Mouse (Mus musculus): ENCODE measurements around the gene Unc13b.

DNA sequence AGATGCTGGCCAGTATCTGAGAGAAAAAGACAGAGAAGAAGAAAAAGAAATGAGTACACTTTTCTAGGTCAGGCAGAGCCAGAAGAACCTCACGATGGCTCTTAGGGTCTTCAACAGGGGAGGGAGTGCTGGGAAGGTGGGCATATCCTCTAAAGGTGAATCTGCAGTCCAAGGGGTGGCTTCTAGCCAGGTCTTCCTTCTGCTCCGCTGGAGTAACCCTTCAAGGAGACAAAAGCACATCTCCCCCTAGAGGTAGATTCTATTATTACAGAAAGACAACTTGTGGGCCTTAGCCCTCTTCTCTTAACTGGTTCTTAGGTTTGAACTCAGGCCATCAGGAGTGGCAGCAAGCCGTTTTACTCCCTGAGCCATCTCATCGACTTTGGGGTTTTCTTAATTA, 6.1 kb upstream of the Unc13b start:
- TF ChIP-seq CTCF (IDR thresholded peaks at IDR 0.05; ENCODE audit: borderline replicate concordance, insufficient read depth, low read depth, low read length) (peak; percentile 53; the same call in 1 of the 2 replicates), POLR2A (IDR thresholded peaks at IDR 0.05; ENCODE audit: borderline replicate concordance, insufficient read depth, low read length) (no peak)

All from cerebellum, adult 2 months (tissue).